Mouse (Mus musculus): ENCODE results near the gene Best2. TPM values are rescaled to one million over a fixed set of nuclear protein-coding genes. Genes with fewer than 3 reads are reported as not detected.

Best2 gene
- not detected in 2 replicates for polyA plus RNA-seq (2012; rRNA removed)

GRCm38 (mm10) chr8:85014431-85014830 lies at the start of gene Best2:
Best2 (minus strand) TSS chr8:85014531.

GRCm38 (mm10) chr8:85059879-85060616 lies 45.7 kb upstream of the Best2 start, which contains the start of gene Fbxw9:
Fbxw9 (plus strand) TSS chr8:85060055.

GRCm38 (mm10) chr8:85036718-85037365 lies 22.5 kb upstream of the Best2 start, which contains the start of gene Tnpo2:
Tnpo2 (plus strand) TSS chr8:85036915.

GRCm38 (mm10) chr8:85026670-85027515 lies 12.6 kb upstream of the Best2 start, which contains the start of gene Trir:
Trir (plus strand) TSS chr8:85026823.

GRCm38 (mm10) chr8:85025098-85025932 lies 11.0 kb upstream of the Best2 start, which contains the start of gene Asna1:
Asna1 (minus strand) TSS chr8:85025281.

GRCm38 (mm10) chr8:84990349-84990748 lies 24.0 kb downstream of the Best2 start, which contains the start of gene Hook2:
Hook2 (plus strand) TSS chr8:84990603.

GRCm38 (mm10) chr8:84978248-84978940 lies 35.9 kb downstream of the Best2 start, which contains the start of gene Junb:
Junb (minus strand) TSS chr8:84978718.

GRCm38 (mm10) chr8:84969241-84970134 lies 44.8 kb downstream of the Best2 start, which contains the start of the genes Gm49661, Prdx2 and Rnaseh2a:
Gm49661 (minus strand) TSS chr8:84969433.
Prdx2 (plus strand) TSS chr8:84969587.
Rnaseh2a (minus strand) TSS chr8:84969767.

Other genes starting within 250 kb of the Best2 start
- gene Nfix, start 214.2 kb downstream of the Best2 start, polyA plus RNA-seq (2012; rRNA removed) = 1.3 and 1.7 TPM in 2 replicates
- 1.9 and 2.0 TPM in 2 replicates for gene Dand5, start 191.7 kb downstream of the Best2 start, polyA plus RNA-seq (2012; rRNA removed)
- 25.2 and 27.4 TPM in 2 replicates for gene Gadd45gip1, start 183.0 kb downstream of the Best2 start, polyA plus RNA-seq (2012; rRNA removed)
- gene Rad23a, start 173.9 kb downstream of the Best2 start, polyA plus RNA-seq (2012; rRNA removed) = 108 and 113 TPM in 2 replicates
- gene Calr, start 167.6 kb downstream of the Best2 start, polyA plus RNA-seq (2012; rRNA removed) = 389 and 417 TPM in 2 replicates
- gene Farsa, start 157.5 kb downstream of the Best2 start, polyA plus RNA-seq (2012; rRNA removed) = 37.4 and 40.3 TPM in 2 replicates
- 11.5 and 11.9 TPM in 2 replicates for gene Syce2, start 142.4 kb downstream of the Best2 start, polyA plus RNA-seq (2012; rRNA removed)
- gene Gcdh, start 120.6 kb downstream of the Best2 start, polyA plus RNA-seq (2012; rRNA removed) = 84.3 and 97.5 TPM in 2 replicates
- 82.0 and 97.2 TPM in 2 replicates for gene Klf1, start 112.6 kb downstream of the Best2 start, polyA plus RNA-seq (2012; rRNA removed)
- gene Dnase2a, start 106.0 kb downstream of the Best2 start, polyA plus RNA-seq (2012; rRNA removed) = 12.9 and 13.0 TPM in 2 replicates
- gene Mast1, start 77.2 kb downstream of the Best2 start, polyA plus RNA-seq (2012; rRNA removed) = 0.07 and 0.08 TPM in 2 replicates
- gene Rtbdn, start 67.5 kb downstream of the Best2 start, polyA plus RNA-seq (2012; rRNA removed) = not detected in 2 replicates
- gene Gm49661, start 45.1 kb downstream of the Best2 start, polyA plus RNA-seq (2012; rRNA removed) = 0.58 TPM in 1 of 2 replicates, not detected in the other
- gene Prdx2, start 44.9 kb downstream of the Best2 start, polyA plus RNA-seq (2012; rRNA removed) = 467 and 538 TPM in 2 replicates
- 37.4 and 40.1 TPM in 2 replicates for gene Rnaseh2a, start 44.8 kb downstream of the Best2 start, polyA plus RNA-seq (2012; rRNA removed)
- 11.6 and 18.6 TPM in 2 replicates for gene Junb, start 35.8 kb downstream of the Best2 start, polyA plus RNA-seq (2012; rRNA removed)
- 10.3 and 12.2 TPM in 2 replicates for gene Hook2, start 23.9 kb downstream of the Best2 start, polyA plus RNA-seq (2012; rRNA removed)
- 63.3 and 64.0 TPM in 2 replicates for gene Asna1, start 10.8 kb upstream of the Best2 start, polyA plus RNA-seq (2012; rRNA removed)
- 83.5 and 105 TPM in 2 replicates for gene Trir, start 12.3 kb upstream of the Best2 start, polyA plus RNA-seq (2012; rRNA removed)
- 18.0 and 21.4 TPM in 2 replicates for gene Tnpo2, start 22.4 kb upstream of the Best2 start, polyA plus RNA-seq (2012; rRNA removed)
- 11.8 and 12.7 TPM in 2 replicates for gene Fbxw9, start 45.5 kb upstream of the Best2 start, polyA plus RNA-seq (2012; rRNA removed)
- gene Gm5741, start 53.5 kb upstream of the Best2 start, polyA plus RNA-seq (2012; rRNA removed) = 0.26 TPM in 1 of 2 replicates, not detected in the other
- 17.8 and 18.4 TPM in 2 replicates for gene Dhps, start 57.2 kb upstream of the Best2 start, polyA plus RNA-seq (2012; rRNA removed)
- 39.8 and 41.3 TPM in 2 replicates for gene Wdr83os, start 66.2 kb upstream of the Best2 start, polyA plus RNA-seq (2012; rRNA removed)
- gene Wdr83, start 66.8 kb upstream of the Best2 start, polyA plus RNA-seq (2012; rRNA removed) = 22.9 and 26.2 TPM in 2 replicates
- gene Man2b1, start 68.7 kb upstream of the Best2 start, polyA plus RNA-seq (2012; rRNA removed) = 41.9 and 48.3 TPM in 2 replicates
- gene Zfp791, start 108.6 kb upstream of the Best2 start, polyA plus RNA-seq (2012; rRNA removed) = 4.4 and 5.3 TPM in 2 replicates
- not detected in 2 replicates for gene Cks1brt, start 137.4 kb upstream of the Best2 start, polyA plus RNA-seq (2012; rRNA removed)
- gene Olfr371, start 211.5 kb upstream of the Best2 start, polyA plus RNA-seq (2012; rRNA removed) = not detected in 2 replicates